Mouse (Mus musculus) stomach, postnatal 0 days (tissue): ENCODE results near the gene Mob1a. TPM values are rescaled to one million over a fixed set of nuclear protein-coding genes. Genes with fewer than 3 reads are reported as not detected.

Experiments
- ATAC-seq: fragments of 200-750 bp; cut with Nextera tagmentation; 2 replicates; pipeline ENCODE4 v1.8.0; 2017; ENCODE audit not compliant: low FRiP score, low TSS enrichment
- DNase-seq: peaks from one replicate; pipeline ENCODE4 v3.0.0-alpha.2; 2016; ENCODE audit warnings: low spot score
- H3K27ac ChIP-seq: fragments of 300-500 bp; sonication (generic); replicated peaks from 2 replicates; pipeline ENCODE4 v1.5.1; 2014; ENCODE audit warnings: mild to moderate bottlenecking, control low read depth
- H3K27me3 ChIP-seq: fragments of 300-500 bp; sonication (generic); 2 replicates; pipeline ENCODE4 v1.6.1; 2014; ENCODE audit warnings: low read length; ENCODE audit not compliant: control insufficient read depth, insufficient read depth
- H3K36me3 ChIP-seq: fragments of 300-500 bp; sonication (generic); 2 replicates; pipeline ENCODE4 v1.6.1; 2014; ENCODE audit warnings: low read length, mixed read lengths; ENCODE audit not compliant: control insufficient read depth, insufficient read depth
- H3K4me1 ChIP-seq: fragments of 300-500 bp; sonication (generic); replicated peaks from 2 replicates; pipeline ENCODE4 v1.6.1; 2014; ENCODE audit warnings: antibody characterized with exemption; ENCODE audit not compliant: control insufficient read depth, insufficient read depth
- H3K4me2 ChIP-seq: fragments of 300-500 bp; sonication (generic); replicated peaks from 2 replicates; pipeline ENCODE4 v1.6.1; 2014; ENCODE audit warnings: low read depth, mild to moderate bottlenecking, control low read depth, moderate library complexity
- H3K4me3 ChIP-seq: fragments of 300-500 bp; sonication (generic); 2 replicates; pipeline ENCODE4 v1.5.1; 2014; ENCODE audit warnings: low read depth, low read length, control low read depth
- H3K9ac ChIP-seq: fragments of 300-500 bp; sonication (generic); 2 replicates; pipeline ENCODE4 v1.6.1; 2014; ENCODE audit warnings: mild to moderate bottlenecking, low read length, control low read depth, mixed read lengths
- H3K9me3 ChIP-seq: fragments of 300-500 bp; sonication (generic); 2 replicates; pipeline ENCODE4 v1.6.1; 2016; ENCODE audit warnings: low read length; ENCODE audit not compliant: control insufficient read depth
- CTCF ChIP-seq: IDR thresholded peaks from 2 replicates; pipeline ENCODE4 v1.5.1; 2016; ENCODE audit warnings: antibody characterized with exemption, low read depth, mild to moderate bottlenecking, moderate library complexity
- EP300 ChIP-seq: optimal IDR thresholded peaks from 2 replicates; pipeline ENCODE3; 2016; ENCODE audit warnings: antibody characterized with exemption
- WGBS: fragments of 180-500 bp; shearing (Covaris S2); extraction: QIAGEN DNeasy Blood & Tissue Kit; methylation state at CpG from one replicate; pipeline ENCODE4 v1.1.7; 2014; 5-methylcytosine and 5-hydroxymethylcytosine counted together
- polyA plus RNA-seq: library from polyadenylated mRNA; unstranded; fragments of >200 nt; fragmentation: Nextera tagmentation; extraction: Ambion mirVana; gene quantifications from 2 replicates; pipeline ENCODE4 v1.2.1, GENCODE M21; 2015

Gene Mob1a
- polyA plus RNA-seq, 1 experiment from 2014 or later, result 31.0 TPM

GRCm38 (mm10) chr6:83301294-83301693 is 24.5 kb upstream of the Mob1a start:
- no peak overlapping the region for H3K4me3 ChIP-seq
- H3K27ac ChIP-seq, result no peak overlapping the region
- no peaks in the 10 kb centered on the region for H3K27me3 ChIP-seq
- no peaks in the 10 kb centered on the region for H3K9me3 ChIP-seq
- no peak overlapping the region for H3K9ac ChIP-seq
- DNase-seq, result no peak
- H3K4me1 ChIP-seq, result no peaks in the 10 kb centered on the region
- H3K36me3 ChIP-seq, result 0 out of 2 replicates have a peak, but pooled peaks cover 1% of the 10 kb centered on the region
- TF ChIP-seq EP300, result no peak
- no peak for TF ChIP-seq CTCF
- ATAC-seq, result 0 out of 2 replicates have a peak, but pooled peaks have one; percentile 24
- WGBS, result 76% methylated on average over 2 of the region's 2 CpGs
- no peak overlapping the region for H3K4me2 ChIP-seq

GRCm38 (mm10) chr6:83302264-83302663 is 23.6 kb upstream of the Mob1a start:
- WGBS, result 74% methylated on average over 5 of the region's 5 CpGs
- H3K9ac ChIP-seq, result no peak overlapping the region
- no peaks in the 10 kb centered on the region for H3K9me3 ChIP-seq
- H3K4me3 ChIP-seq, result no peak overlapping the region
- no peaks in the 10 kb centered on the region for H3K27me3 ChIP-seq
- H3K4me1 ChIP-seq, result no peaks in the 10 kb centered on the region
- DNase-seq, result no peak
- no peak for TF ChIP-seq EP300
- no peak for TF ChIP-seq CTCF
- 0 out of 2 replicates have a peak, but pooled peaks cover 2% of the 10 kb centered on the region for H3K36me3 ChIP-seq
- no peak overlapping the region for H3K27ac ChIP-seq
- no peak for ATAC-seq
- no peak overlapping the region for H3K4me2 ChIP-seq

- no peak overlapping the region for H3K27ac ChIP-seq
- no peak for DNase-seq
- no peaks in the 10 kb centered on the region for H3K4me1 ChIP-seq
- WGBS, result 85% methylated on average over 7 of the region's 7 CpGs
- H3K9ac ChIP-seq, result no peak overlapping the region
- H3K4me2 ChIP-seq, result no peak overlapping the region
- no peaks in the 10 kb centered on the region for H3K27me3 ChIP-seq
- TF ChIP-seq CTCF, result peak; percentile 58
- no peak for TF ChIP-seq EP300
- H3K36me3 ChIP-seq, result peaks cover 2% of the 10 kb centered on the region; the same call in 1 of the 2 replicates
- no peaks in the 10 kb centered on the region for H3K9me3 ChIP-seq
- H3K4me3 ChIP-seq, result no peak overlapping the region
- no peak for ATAC-seq
These were observed 16.8 kb upstream of the Mob1a start for GRCm38 (mm10) chr6:83309017-83309416.

GRCm38 (mm10) chr6:83311206-83311605 is 14.6 kb upstream of the Mob1a start:
- Histone ChIP-seq H3K4me1 (no peaks in the 10 kb centered on the region), H3K27me3 (no peaks in the 10 kb centered on the region), H3K9ac (no peak overlapping the region), H3K9me3 (no peaks in the 10 kb centered on the region), H3K36me3 (peaks cover 2% of the 10 kb centered on the region; the same call in 1 of the 2 replicates), H3K4me3 (no peak overlapping the region), H3K4me2 (no peak overlapping the region), H3K27ac (peak overlapping the region; percentile 70; the same call in 1 of the 2 replicates)
- no peak for TF ChIP-seq EP300
- ATAC-seq, result no peak; the same call in 1 of the 2 replicates
- WGBS, result 82% methylated on average over 11 of the region's 11 CpGs
- no peak for DNase-seq

GRCm38 (mm10) chr6:83312021-83312420 is 13.8 kb upstream of the Mob1a start:
- Histone ChIP-seq H3K27me3 (no peaks in the 10 kb centered on the region), H3K36me3 (no peaks in the 10 kb centered on the region; the same call in 1 of the 2 replicates), H3K4me3 (no peak overlapping the region), H3K27ac (peak overlapping the region; percentile 70), H3K9me3 (no peaks in the 10 kb centered on the region), H3K9ac (no peak overlapping the region), H3K4me2 (no peak overlapping the region), H3K4me1 (no peaks in the 10 kb centered on the region)
- WGBS, result 78% methylated on average over 7 of the region's 7 CpGs
- ATAC-seq, result peak; percentile 96
- TF ChIP-seq EP300, result no peak
- DNase-seq, result peak; percentile 66

GRCm38 (mm10) chr6:83312514-83312913 is 13.3 kb upstream of the Mob1a start:
- H3K36me3 ChIP-seq, result no peaks in the 10 kb centered on the region; the same call in 1 of the 2 replicates

More at GRCm38 (mm10) chr6:83312514-83312913, 13.3 kb upstream of the Mob1a start:
- WGBS, result 84% methylated on average over 8 of the region's 8 CpGs
- no peaks in the 10 kb centered on the region for H3K4me1 ChIP-seq
- H3K4me2 ChIP-seq, result no peak overlapping the region
- no peak overlapping the region for H3K27ac ChIP-seq
- ATAC-seq, result no peak
- H3K4me3 ChIP-seq, result no peak overlapping the region
- no peak for TF ChIP-seq EP300
- no peak for TF ChIP-seq CTCF
- no peak overlapping the region for H3K9ac ChIP-seq
- DNase-seq, result no peak
- no peaks in the 10 kb centered on the region for H3K9me3 ChIP-seq
- H3K27me3 ChIP-seq, result no peaks in the 10 kb centered on the region
